Mouse (Mus musculus): ENCODE data around the gene Tctex1d4. TPM values are rescaled to one million over a fixed set of nuclear protein-coding genes. Genes with fewer than 3 reads are reported as not detected.

The Tctex1d4 gene
- 1 to 10 TPM in 1 of 2 experiments, not detected in 1; 2.0 TPM for polyA plus RNA-seq (2017; shearing (Covaris generic))

DNA sequence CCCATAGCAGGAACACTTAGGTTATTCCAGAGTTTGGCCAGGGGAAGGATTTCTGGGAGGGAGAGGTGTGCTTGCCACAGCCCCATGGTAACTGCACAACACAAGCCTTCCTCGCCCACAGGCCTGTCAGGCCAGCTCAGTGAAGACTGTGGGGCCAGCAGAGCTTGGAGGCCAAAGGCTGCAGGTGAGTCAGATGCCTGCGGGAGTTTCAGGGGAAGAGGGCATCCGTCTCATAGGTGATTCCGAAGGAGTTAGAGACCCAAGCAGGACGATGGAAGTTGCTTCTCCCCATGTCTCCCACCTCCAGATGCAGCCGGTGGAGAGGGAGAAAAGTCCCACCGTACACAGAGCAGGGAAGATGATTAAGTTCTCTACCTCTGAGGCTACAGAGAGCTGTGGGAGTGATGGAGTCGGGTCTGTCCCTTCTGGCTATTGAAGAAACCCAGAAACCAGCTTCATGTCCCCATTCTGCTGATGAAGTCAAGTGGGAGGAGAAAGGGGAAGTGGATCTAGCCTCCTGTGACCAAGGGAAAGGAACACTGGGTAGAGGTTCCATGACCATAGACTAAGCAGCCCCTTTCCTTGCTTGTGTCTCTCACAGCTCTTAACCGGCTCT is at the start of gene Tctex1d4:
Gene Tctex1d4, plus strand, starts transcription at position 120 of the 616 bp plus-strand sequence.

DNA sequence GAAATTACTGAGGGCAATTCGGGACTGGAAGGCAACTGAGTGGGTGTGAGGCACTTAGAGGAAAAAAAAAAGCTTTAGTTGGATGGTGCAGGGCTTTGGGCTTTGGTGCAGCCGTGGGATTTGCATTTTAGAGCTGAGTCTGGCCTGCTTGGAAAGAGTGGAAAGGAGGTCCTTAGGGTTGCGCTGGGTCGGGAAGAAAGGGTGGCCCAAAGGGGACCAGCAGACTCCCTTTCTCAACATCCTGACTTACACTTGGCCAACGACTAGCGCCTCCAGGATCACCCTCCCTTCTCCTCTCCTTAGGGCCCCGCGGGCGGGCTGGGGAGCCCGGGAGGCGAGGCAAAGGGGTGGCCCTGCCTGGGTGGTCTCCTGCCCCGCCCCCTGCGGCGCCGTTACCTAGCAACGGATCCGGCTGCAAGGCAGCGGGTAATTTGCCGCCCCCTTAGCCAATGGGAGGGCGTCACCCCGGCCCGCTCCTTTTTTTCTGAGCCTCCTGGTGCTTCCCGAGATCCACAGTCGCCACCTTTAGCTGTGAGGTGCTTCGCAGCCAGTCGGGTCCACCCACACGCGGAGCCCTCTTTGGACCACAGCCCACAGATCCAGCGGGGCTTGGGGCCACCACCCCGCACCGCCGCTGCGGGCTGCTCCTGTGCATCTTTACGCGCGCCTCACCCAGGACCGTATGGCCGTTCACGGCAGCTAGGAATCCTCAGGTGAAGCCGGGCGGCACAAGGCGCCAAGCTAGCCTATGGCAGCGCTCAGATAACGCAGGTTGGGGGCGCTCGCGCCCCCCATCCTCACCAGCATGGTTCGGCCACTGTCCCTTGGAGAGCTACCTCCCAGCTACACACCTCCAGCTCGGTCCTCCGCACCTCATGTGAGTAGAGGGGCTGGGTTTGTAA is 30.8 kb upstream of the Tctex1d4 start, which contains the start of gene Ptch2:
Gene Ptch2, plus strand, starts transcription at position 525 of the 902 bp plus-strand sequence.

DNA sequence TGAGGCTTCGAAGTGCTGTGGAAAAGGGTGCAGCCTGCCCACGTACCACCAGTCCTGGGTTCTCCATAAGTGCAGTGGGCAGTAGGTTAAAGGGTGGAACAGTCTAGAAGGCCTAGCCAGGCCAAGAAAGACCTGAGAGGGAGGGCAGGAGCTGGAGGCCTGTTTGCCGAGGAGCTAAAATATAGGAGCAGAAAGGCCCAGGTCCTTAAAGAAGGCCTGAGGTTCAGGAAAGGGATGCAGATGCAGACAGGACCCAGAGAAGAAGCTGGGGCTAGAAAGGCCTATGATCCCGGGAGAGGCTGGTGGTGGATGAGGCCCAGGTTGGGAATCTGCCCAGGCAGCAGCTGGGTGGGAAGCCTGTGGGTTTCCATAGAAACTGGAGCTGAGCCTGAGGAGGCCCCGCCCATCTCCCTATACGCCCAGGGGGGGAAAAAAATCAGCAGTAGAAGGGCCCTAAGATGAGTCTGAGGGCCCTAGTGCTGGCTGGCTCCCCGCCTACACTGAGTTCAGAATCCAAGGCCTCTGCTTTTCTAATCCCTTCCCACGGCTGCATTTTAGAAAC is 1.2 kb upstream of the Tctex1d4 start, which contains the start of gene Btbd19:
Gene Btbd19, minus strand, starts transcription at position 378 of the 562 bp plus-strand sequence.

DNA sequence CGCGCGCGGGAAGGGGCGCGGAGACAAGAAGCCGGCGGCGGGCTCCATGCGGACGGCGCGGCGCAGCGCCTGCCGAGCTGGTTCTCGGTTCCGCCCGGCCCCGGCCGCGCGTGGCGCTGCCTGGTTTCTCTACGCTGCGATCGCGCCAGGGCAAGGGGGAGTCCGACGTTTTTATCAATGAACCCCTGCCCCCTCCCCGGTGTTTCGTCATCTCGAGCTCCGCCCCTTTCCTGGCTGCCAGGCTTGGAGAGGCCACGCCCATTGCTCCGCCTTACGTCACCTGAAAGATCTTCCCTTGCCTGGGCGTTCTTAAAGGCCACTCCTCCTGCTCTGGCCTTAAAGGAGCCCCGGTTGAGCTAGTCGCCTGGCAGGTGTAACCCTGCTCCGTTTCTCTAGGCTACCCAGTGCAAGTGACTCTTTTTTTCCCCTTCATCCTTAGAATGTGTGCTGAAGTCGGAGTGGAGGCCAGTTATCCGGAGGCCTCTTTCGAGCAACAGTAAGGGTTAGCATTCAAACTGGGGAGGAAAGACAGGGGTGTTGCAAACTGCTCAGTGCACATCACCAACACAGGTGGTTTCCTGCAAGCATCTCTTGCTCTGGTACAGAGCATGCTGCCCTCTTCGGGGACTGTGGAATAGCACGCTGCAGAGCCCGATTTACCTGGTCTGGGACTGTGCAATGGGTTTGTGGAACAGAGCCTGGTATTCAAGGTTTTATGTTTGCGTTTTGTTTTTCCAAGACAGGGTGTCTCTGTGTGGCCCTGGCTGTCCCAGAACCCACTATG is 7.4 kb downstream of the Tctex1d4 start, which contains the start of gene Plk3:
Gene Plk3, minus strand, starts transcription at position 147 of the 784 bp plus-strand sequence.

DNA sequence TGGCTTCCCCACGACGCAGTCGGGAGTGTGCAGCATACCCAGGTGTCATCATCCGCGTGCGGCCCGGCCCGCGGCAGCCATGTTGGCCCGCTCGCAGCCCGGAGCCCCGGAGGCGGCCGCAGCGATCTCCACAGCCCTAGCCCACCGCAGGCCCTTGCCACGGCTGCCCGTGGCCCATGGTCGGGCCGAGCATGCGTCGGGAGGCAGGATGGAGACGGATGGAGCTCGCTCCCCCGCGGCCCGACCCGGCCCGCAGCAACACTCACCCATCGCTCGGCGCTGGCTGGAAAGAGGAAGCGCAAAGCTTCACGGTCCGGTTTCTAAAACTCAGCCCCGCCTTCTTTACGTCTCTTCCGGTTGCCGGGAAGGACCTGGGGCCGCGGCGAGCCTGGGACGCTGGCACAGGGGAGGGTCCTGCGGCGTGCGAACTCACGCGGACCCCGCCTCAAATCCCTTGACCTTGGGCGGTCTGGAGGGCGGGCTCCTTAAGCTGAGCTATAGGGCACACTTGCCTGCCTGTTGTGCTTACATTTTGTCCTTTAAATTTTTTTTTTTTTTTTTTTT is 29.3 kb downstream of the Tctex1d4 start, which contains the start of gene Rps8:
Gene Rps8, minus strand, starts transcription at position 452 of the 564 bp plus-strand sequence.

Other genes with a start within 250 kb of the Tctex1d4 start
- gene Zswim5, start 249.4 kb upstream of the Tctex1d4 start, polyA plus RNA-seq (2017; shearing (Covaris generic)): 1 to 10 TPM in 1 of 2 experiments, under 1 TPM in 1; 0.02 to 1.4 TPM
- gene Urod, start 132.4 kb upstream of the Tctex1d4 start, polyA plus RNA-seq (2017; shearing (Covaris generic)): 10 to 100 TPM; 91.4 to 97.6 TPM
- 10 to 100 TPM; 33.8 to 38.5 TPM for gene Hectd3, start 131.5 kb upstream of the Tctex1d4 start, polyA plus RNA-seq (2017; shearing (Covaris generic))
- 10 to 100 TPM; 30.3 to 42.6 TPM for gene Eif2b3, start 107.4 kb upstream of the Tctex1d4 start, polyA plus RNA-seq (2017; shearing (Covaris generic))
- gene Ptch2, start 30.7 kb upstream of the Tctex1d4 start, polyA plus RNA-seq (2017; shearing (Covaris generic)): 1 to 10 TPM in 1 of 2 experiments, under 1 TPM in 1; 0.94 to 1.5 TPM
- 10 to 100 TPM; 56.6 to 58.9 TPM for gene Btbd19, start 1.1 kb upstream of the Tctex1d4 start, polyA plus RNA-seq (2017; shearing (Covaris generic))
- 10 to 100 TPM; 60.7 to 66.8 TPM for gene Plk3, start 7.2 kb downstream of the Tctex1d4 start, polyA plus RNA-seq (2017; shearing (Covaris generic))
- 100 to 1,000 TPM; 407 to 429 TPM for gene Rps8, start 29.4 kb downstream of the Tctex1d4 start, polyA plus RNA-seq (2017; shearing (Covaris generic))
- 1 to 10 TPM; 1.7 to 4.6 TPM for gene Kif2c, start 55.8 kb downstream of the Tctex1d4 start, polyA plus RNA-seq (2017; shearing (Covaris generic))
- not detected for gene Tmem53, start 125.2 kb downstream of the Tctex1d4 start, polyA plus RNA-seq (2017; shearing (Covaris generic))
- gene Armh1, start 125.3 kb downstream of the Tctex1d4 start, polyA plus RNA-seq (2017; shearing (Covaris generic)): not detected

Data from inflammation-experienced regulatory T-cells (primary cell).